Mouse (Mus musculus) hindbrain, embryonic 11.5 days (tissue): ENCODE data around the gene Gmfb. TPM values are rescaled to one million over a fixed set of nuclear protein-coding genes. Genes with fewer than 3 reads are reported as not detected.
A peak's percentile ranks its signal among the peaks of the same experiment; 100 is the strongest.

Source experiments
- ATAC-seq: fragments of 200-750 bp; cut with Nextera tagmentation; 2 replicates; pipeline ENCODE4 v1.8.0; 2017; ENCODE audit warnings: mild to moderate bottlenecking, moderate TSS enrichment, moderate library complexity; ENCODE audit not compliant: low FRiP score
- DNase-seq: peaks from one replicate; pipeline ENCODE4 v3.0.0-alpha.2; 2015; ENCODE audit warnings: low spot score
- H3K27ac ChIP-seq: fragments of 300-500 bp; sonication (generic); 2 replicates; pipeline ENCODE4 v1.5.1; 2014; ENCODE audit warnings: mild to moderate bottlenecking, low read depth, low read length
- H3K27me3 ChIP-seq: fragments of 300-500 bp; sonication (generic); 2 replicates; pipeline ENCODE4 v1.6.1; 2014; ENCODE audit warnings: mild to moderate bottlenecking, low read length, moderate library complexity, mixed read lengths; ENCODE audit not compliant: control insufficient read depth, insufficient read depth
- H3K36me3 ChIP-seq: fragments of 300-500 bp; sonication (generic); 2 replicates; pipeline ENCODE4 v1.6.1; 2014; ENCODE audit warnings: mild to moderate bottlenecking, low read length, moderate library complexity, mixed read lengths; ENCODE audit not compliant: control insufficient read depth, insufficient read depth
- H3K4me1 ChIP-seq: fragments of 300-500 bp; sonication (generic); replicated peaks from 2 replicates; pipeline ENCODE4 v1.6.1; 2014; ENCODE audit warnings: low read length, mixed read lengths; ENCODE audit not compliant: control insufficient read depth, insufficient read depth
- H3K4me2 ChIP-seq: fragments of 300-500 bp; sonication (generic); replicated peaks from 2 replicates; pipeline ENCODE4 v1.6.1; 2014; ENCODE audit warnings: mild to moderate bottlenecking, low read depth, low read length
- H3K4me3 ChIP-seq: fragments of 300-500 bp; sonication (generic); 2 replicates; pipeline ENCODE4 v1.5.1; 2014; ENCODE audit warnings: low read depth, low read length
- H3K9ac ChIP-seq: fragments of 300-500 bp; sonication (generic); 2 replicates; pipeline ENCODE4 v1.6.1; 2014; ENCODE audit warnings: low read depth, low read length
- H3K9me3 ChIP-seq: fragments of 300-500 bp; sonication (generic); 2 replicates; pipeline ENCODE4 v1.6.1; 2016; ENCODE audit warnings: low read length; ENCODE audit not compliant: control insufficient read depth
- WGBS: fragments of 180-500 bp; shearing (Covaris S2); extraction: QIAGEN DNeasy Blood & Tissue Kit; methylation state at CpG from one replicate; pipeline ENCODE4 v1.1.7; 2014; 5-methylcytosine and 5-hydroxymethylcytosine counted together
- polyA plus RNA-seq: library from polyadenylated mRNA; unstranded; fragments of >200 nt; fragmentation: Nextera tagmentation; extraction: Ambion mirVana; gene quantifications from 2 replicates; pipeline ENCODE4 v1.2.1, GENCODE M21; 2014

Gene Gmfb
- polyA plus RNA-seq = 108 and 116 TPM in 2 replicates

GRCm38 (mm10) chr14:46821873-46822716 is at the start of gene Gmfb:
TSS of gene Gmfb (minus strand) at chr14:46822242.
- H3K4me2 ChIP-seq = peak within 1 kb of the TSS; percentile 71
- H3K4me3 ChIP-seq = peak within 1 kb of the TSS; percentile 69
- peak within 1 kb of the TSS; percentile 70 for H3K27ac ChIP-seq
- WGBS = under 1% methylated on average over 64 of the region's 65 CpGs
- H3K36me3 ChIP-seq = no peaks in the 10 kb centered on the region
- no peaks in the 10 kb centered on the region; the same call in 1 of the 2 replicates for H3K27me3 ChIP-seq
- peak; percentile 94 for DNase-seq
- H3K9me3 ChIP-seq = no peaks in the 10 kb centered on the region
- ATAC-seq = peak; percentile 96
- H3K9ac ChIP-seq = peak within 1 kb of the TSS; percentile 69
- peaks cover 3% of the 10 kb centered on the region; the same call in 1 of the 2 replicates for H3K4me1 ChIP-seq

GRCm38 (mm10) chr14:46862922-46863321 is 40.9 kb upstream of the Gmfb start:
- Histone ChIP-seq H3K9ac (no peak overlapping the region), H3K4me1 (no peaks in the 10 kb centered on the region), H3K4me3 (no peak overlapping the region), H3K27me3 (no peaks in the 10 kb centered on the region), H3K27ac (no peak overlapping the region), H3K4me2 (no peak overlapping the region), H3K9me3 (no peaks in the 10 kb centered on the region), H3K36me3 (no peaks in the 10 kb centered on the region)
- ATAC-seq (no peak), DNase-seq (no peak)
- 90% methylated on average over 5 of the region's 5 CpGs for WGBS

GRCm38 (mm10) chr14:46853677-46854076 is 31.6 kb upstream of the Gmfb start:
- ATAC-seq = no peak
- no peaks in the 10 kb centered on the region for H3K9me3 ChIP-seq
- H3K27me3 ChIP-seq = no peaks in the 10 kb centered on the region
- H3K27ac ChIP-seq = no peak overlapping the region
- no peak overlapping the region for H3K9ac ChIP-seq
- H3K4me3 ChIP-seq = no peak overlapping the region
- DNase-seq = no peak
- H3K4me1 ChIP-seq = no peaks in the 10 kb centered on the region
- 94% methylated on average over 11 of the region's 11 CpGs for WGBS
- H3K4me2 ChIP-seq = no peak overlapping the region
- no peaks in the 10 kb centered on the region for H3K36me3 ChIP-seq

GRCm38 (mm10) chr14:46849769-46850168 is 27.7 kb upstream of the Gmfb start:
- H3K4me3 ChIP-seq = no peak overlapping the region
- H3K9me3 ChIP-seq = no peaks in the 10 kb centered on the region
- 92% methylated on average over 1 of the region's 1 CpGs for WGBS
- no peaks in the 10 kb centered on the region for H3K27me3 ChIP-seq
- ATAC-seq = no peak
- no peaks in the 10 kb centered on the region for H3K36me3 ChIP-seq
- no peak overlapping the region for H3K27ac ChIP-seq
- H3K4me1 ChIP-seq = no peaks in the 10 kb centered on the region
- DNase-seq = no peak
- no peak overlapping the region for H3K4me2 ChIP-seq
- no peak overlapping the region for H3K9ac ChIP-seq

- H3K4me3 ChIP-seq = no peak overlapping the region
- no peak for DNase-seq
- 88% methylated on average over 5 of the region's 5 CpGs for WGBS
Observed at GRCm38 (mm10) chr14:46848736-46849135, 26.7 kb upstream of the Gmfb start.

GRCm38 (mm10) chr14:46848063-46848590 is 26.1 kb upstream of the Gmfb start:
- H3K4me3 ChIP-seq = no peak overlapping the region
- ATAC-seq (no peak), DNase-seq (no peak)
- H3K4me1 ChIP-seq = no peaks in the 10 kb centered on the region
- H3K9me3 ChIP-seq = no peaks in the 10 kb centered on the region
- H3K36me3 ChIP-seq = no peaks in the 10 kb centered on the region
- H3K27me3 ChIP-seq = no peaks in the 10 kb centered on the region
- H3K9ac ChIP-seq = no peak overlapping the region
- no peak overlapping the region for H3K4me2 ChIP-seq
- no peak overlapping the region for H3K27ac ChIP-seq
- 79% methylated on average over 4 of the region's 4 CpGs for WGBS

More at GRCm38 (mm10) chr14:46848736-46849135, 26.7 kb upstream of the Gmfb start:
- no peak for ATAC-seq
- H3K27ac ChIP-seq = no peak overlapping the region
- no peaks in the 10 kb centered on the region for H3K9me3 ChIP-seq
- H3K27me3 ChIP-seq = no peaks in the 10 kb centered on the region
- H3K9ac ChIP-seq = no peak overlapping the region
- no peaks in the 10 kb centered on the region for H3K36me3 ChIP-seq
- no peaks in the 10 kb centered on the region for H3K4me1 ChIP-seq
- no peak overlapping the region for H3K4me2 ChIP-seq

GRCm38 (mm10) chr14:46845706-46846105 is 23.7 kb upstream of the Gmfb start:
- Histone ChIP-seq H3K4me3 (no peak overlapping the region), H3K36me3 (no peaks in the 10 kb centered on the region), H3K27me3 (no peaks in the 10 kb centered on the region), H3K4me1 (no peaks in the 10 kb centered on the region), H3K27ac (no peak overlapping the region), H3K9me3 (no peaks in the 10 kb centered on the region), H3K4me2 (no peak overlapping the region), H3K9ac (no peak overlapping the region)
- DNase-seq (no peak), ATAC-seq (no peak)
- 94% methylated on average over 11 of the region's 11 CpGs for WGBS

GRCm38 (mm10) chr14:46839326-46839725 is 17.3 kb upstream of the Gmfb start:
- Histone ChIP-seq H3K9ac (no peak overlapping the region), H3K36me3 (no peaks in the 10 kb centered on the region), H3K27ac (no peak overlapping the region), H3K4me3 (no peak overlapping the region), H3K4me2 (no peak overlapping the region), H3K9me3 (no peaks in the 10 kb centered on the region), H3K27me3 (no peaks in the 10 kb centered on the region), H3K4me1 (no peaks in the 10 kb centered on the region)
- ATAC-seq (no peak), DNase-seq (no peak)
- 76% methylated on average over 4 of the region's 4 CpGs for WGBS
